Mouse (Mus musculus) megakaryocyte, embryonic 14.5 days (primary cell): ENCODE data around the gene Xrcc6.

Source experiments
- FLI1 ChIP-seq: IDR thresholded peaks from 2 replicates; pipeline ENCODE4 v1.6.1; 2012; ENCODE audit warnings: low read length, inconsistent platforms, mixed read lengths
- GATA1 ChIP-seq: IDR thresholded peaks from 3 replicates; pipeline ENCODE4 v1.6.1; 2012; ENCODE audit warnings: mixed read lengths, low read length, inconsistent platforms, borderline replicate concordance

DNA sequence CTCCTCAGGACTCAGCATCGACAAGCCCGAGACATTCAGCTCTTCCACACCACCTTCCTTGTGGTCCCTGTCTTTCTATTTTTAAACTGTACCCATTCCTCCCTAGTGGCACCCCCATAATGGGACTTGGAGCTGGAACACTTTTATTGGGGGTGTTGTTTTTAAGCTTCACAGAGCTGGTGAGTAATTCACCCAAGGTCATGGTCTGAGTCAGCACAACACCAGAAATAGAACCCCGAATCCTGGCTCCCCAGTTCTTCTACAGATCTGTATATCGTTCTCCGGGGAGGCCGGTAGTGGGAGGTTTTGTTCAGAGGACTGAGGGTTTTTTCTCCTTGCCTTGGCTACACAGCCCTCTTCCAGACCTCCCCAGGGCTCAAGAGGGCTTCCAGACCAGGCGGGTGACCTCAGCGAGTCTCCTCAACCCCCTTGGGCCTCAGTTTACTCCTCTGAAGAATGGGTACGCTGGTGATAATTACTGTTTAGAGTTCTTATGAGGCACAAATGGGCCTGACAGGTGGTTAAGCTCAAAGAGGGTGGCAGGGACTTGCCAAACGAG, 48.4 kb upstream of the Xrcc6 start:
- TF ChIP-seq GATA1 (no peak), FLI1 (no peak)
